Mouse (Mus musculus) ES-E14 (cell line): Measurements from ENCODE around the gene Hoxa5. TPM values are rescaled to one million over a fixed set of nuclear protein-coding genes. Genes with fewer than 3 reads are reported as not detected.

Source experiments
- DNase-seq: peaks from one replicate; pipeline ENCODE4 v3.0.0-alpha.2; 2013; ENCODE audit warnings: low read depth, low spot score
- H3K27ac ChIP-seq: 2 replicates; pipeline ENCODE4 v1.5.1; 2012; ENCODE audit warnings: low read depth, mild to moderate bottlenecking, low read length, moderate library complexity, mixed read lengths; ENCODE audit not compliant: poor library complexity, insufficient read depth, severe bottlenecking
- H3K36me3 ChIP-seq: 2 replicates; pipeline ENCODE4 v1.6.1; 2012; ENCODE audit warnings: mild to moderate bottlenecking, low read length, moderate library complexity, mixed read lengths; ENCODE audit not compliant: control insufficient read depth, poor library complexity, insufficient read depth, severe bottlenecking
- H3K4me1 ChIP-seq, 2 experiments: fragments of 150-350 bp in 1 of 2; sonication (generic) in 1 of 2; 2 replicates each; pipeline ENCODE4 v1.6.1; 2012; ENCODE audit warnings: low read length in 2 of 2, mild to moderate bottlenecking in 1 of 2, mixed read lengths in 1 of 2; ENCODE audit not compliant: control insufficient read depth in 2 of 2, insufficient read depth in 2 of 2, poor library complexity in 1 of 2
- H3K4me3 ChIP-seq, 2 experiments: fragments of 150-350 bp in 1 of 2; sonication (generic) in 1 of 2; 2 replicates each; pipeline ENCODE4 v1.5.1; 2012; ENCODE audit warnings: low read length in 2 of 2, low read depth in 1 of 2, mild to moderate bottlenecking in 1 of 2, mixed read lengths in 1 of 2; ENCODE audit not compliant: insufficient read depth in 1 of 2, poor library complexity in 1 of 2, severe bottlenecking in 1 of 2
- H3K9ac ChIP-seq: 2 replicates; pipeline ENCODE4 v1.6.1; 2012; ENCODE audit warnings: low read depth, mild to moderate bottlenecking, low read length, mixed read lengths; ENCODE audit not compliant: poor library complexity, insufficient read depth, severe bottlenecking
- H3K9me3 ChIP-seq: fragments of 150-350 bp; sonication (generic); 2 replicates; pipeline ENCODE4 v1.6.1; 2012; ENCODE audit warnings: low read depth, mild to moderate bottlenecking, low read length; ENCODE audit not compliant: control insufficient read depth, insufficient read depth
- CHD2 ChIP-seq: IDR thresholded peaks from 2 replicates; pipeline ENCODE4 v1.6.1; 2014; ENCODE audit warnings: mild to moderate bottlenecking, low read depth, low read length, inconsistent platforms
- HCFC1 ChIP-seq: IDR thresholded peaks from 2 replicates; pipeline ENCODE4 v1.6.1; 2012; ENCODE audit warnings: low read length, inconsistent platforms, borderline replicate concordance; ENCODE audit not compliant: insufficient read depth
- MAFK ChIP-seq: IDR thresholded peaks from 2 replicates; pipeline ENCODE4 v1.6.1; 2014; ENCODE audit warnings: mild to moderate bottlenecking, low read depth, low read length, inconsistent platforms; ENCODE audit not compliant: insufficient read depth
- ZC3H11A ChIP-seq: IDR thresholded peaks from 2 replicates; pipeline ENCODE4 v1.6.1; 2012; ENCODE audit warnings: low read depth, mild to moderate bottlenecking, inconsistent platforms, low read length, borderline replicate concordance
- ZNF384 ChIP-seq: IDR thresholded peaks from 2 replicates; pipeline ENCODE4 v1.6.1; 2012; ENCODE audit warnings: low read depth, low read length, inconsistent platforms
- in situ Hi-C, 2 experiments: fragments of 600-800 bp; cut with MboI; formaldehyde crosslinking; loops; one replicate each; pipeline ENCODE4 v1.15.1; 2025; ENCODE audit warnings: low sequenced_read_pairs in 2 of 2, inconsistent platforms in 1 of 2; ENCODE audit not compliant: unreplicated experiment in 2 of 2
- total RNA-seq: library from RNA; depleted of rRNA; stranded (reverse); fragments of 300-350 nt; gene quantifications from 2 replicates; pipeline ENCODE4 v1.2.3, GENCODE M21; 2012

Gene Hoxa5
- total RNA-seq, 1 experiment: 0.49 TPM

GRCm38 (mm10) chr6:52238155-52238545, 33.8 kb upstream of the Hoxa5 start:
- Histone ChIP-seq H3K9me3 (no peaks in the 10 kb centered on the region), H3K4me3 (no peak overlapping the region), H3K4me1 (peaks cover 0 to 4% of the 10 kb centered on the region in 2 experiments; a peak in 1 of 4 replicates), H3K36me3 (no peaks in the 10 kb centered on the region), H3K27ac (no peak overlapping the region), H3K9ac (no peak overlapping the region)
- no peak for DNase-seq
- TF ChIP-seq ZC3H11A (no peak), MAFK (no peak), ZNF384 (no peak), HCFC1 (no peak), CHD2 (no peak)
- in situ Hi-C loops: no loop called here

GRCm38 (mm10) chr6:52237346-52238154, 33.2 kb upstream of the Hoxa5 start:
- in situ Hi-C loops: no loop called here
- TF ChIP-seq CHD2: no peak
- TF ChIP-seq MAFK: no peak
- no peak for TF ChIP-seq ZC3H11A
- no peak for TF ChIP-seq ZNF384
- no peak for TF ChIP-seq HCFC1
- no peak for DNase-seq
- Histone ChIP-seq H3K9ac (no peak overlapping the region), H3K9me3 (no peaks in the 10 kb centered on the region), H3K36me3 (no peaks in the 10 kb centered on the region), H3K4me3 (no peak overlapping the region), H3K27ac (no peak overlapping the region), H3K4me1 (peaks cover 0 to 4% of the 10 kb centered on the region in 2 experiments; a peak in 1 of 4 replicates)

- H3K9me3 ChIP-seq: no peaks in the 10 kb centered on the region
- no peak overlapping the region for H3K27ac ChIP-seq
- H3K4me3 ChIP-seq: no peak overlapping the region
- TF ChIP-seq CHD2 (no peak), ZNF384 (no peak), HCFC1 (no peak), MAFK (no peak), ZC3H11A (no peak)
- in situ Hi-C loops: no loop called here
- no peaks in the 10 kb centered on the region for H3K36me3 ChIP-seq
- H3K4me1 ChIP-seq: peaks cover 0 to 4% of the 10 kb centered on the region in 2 experiments; a peak in 1 of 4 replicates
- H3K9ac ChIP-seq: no peak overlapping the region
- DNase-seq: no peak
Measured at GRCm38 (mm10) chr6:52236806-52237205, 32.4 kb upstream of the Hoxa5 start.

GRCm38 (mm10) chr6:52235866-52236265, 31.5 kb upstream of the Hoxa5 start:
- no peak for TF ChIP-seq ZNF384
- in situ Hi-C loops: no loop called here
- H3K27ac ChIP-seq: no peak overlapping the region
- H3K9me3 ChIP-seq: no peaks in the 10 kb centered on the region
- H3K36me3 ChIP-seq: no peaks in the 10 kb centered on the region
- peaks cover 0 to 4% of the 10 kb centered on the region in 2 experiments; a peak in 1 of 4 replicates for H3K4me1 ChIP-seq
- no peak for DNase-seq
- no peak overlapping the region for H3K9ac ChIP-seq
- H3K4me3 ChIP-seq: no peak overlapping the region

- no peak overlapping the region for H3K27ac ChIP-seq
- no peak for DNase-seq
Measured at GRCm38 (mm10) chr6:52235267-52235666, 30.9 kb upstream of the Hoxa5 start.

More at GRCm38 (mm10) chr6:52235267-52235666, 30.9 kb upstream of the Hoxa5 start:
- in situ Hi-C loops: no loop called here
- H3K4me1 ChIP-seq: peaks cover 0 to 4% of the 10 kb centered on the region in 2 experiments; a peak in 1 of 4 replicates
- TF ChIP-seq CHD2 (no peak), MAFK (no peak), ZC3H11A (no peak), HCFC1 (no peak), ZNF384 (no peak)
- H3K9ac ChIP-seq: no peak overlapping the region
- no peaks in the 10 kb centered on the region for H3K36me3 ChIP-seq
- no peak overlapping the region for H3K4me3 ChIP-seq
- no peaks in the 10 kb centered on the region for H3K9me3 ChIP-seq
